In genomic region chr3:138803444-138804085, GRCm38 (mm10) we compare ENCODE assay signal across 10 mouse cellular contexts.
A peak's percentile ranks its signal among the peaks of the same experiment; 100 is the strongest.
DNase-seq lines count a peak whose midpoint lies in the region; ATAC-seq and TF ChIP-seq lines count a peak whose summit lies in the region.
"Had no signal": no experiment of that assay in that cellular context is flagged by ENCODE, and none has a peak within 500 bp of the region (broad histone marks: within the 10 kb centered on the region; RNA-seq: fewer than 3 reads in every experiment).

No protein-coding gene starts in this region.

- H3K36me3 ChIP-seq in forebrain, postnatal 0 days (ENCODE audit: insufficient read depth) = no peaks in the 10 kb centered on the region
- no peaks in the 10 kb centered on the region for H3K36me3 ChIP-seq in midbrain, embryonic 14.5 days (ENCODE audit: control insufficient read depth, insufficient read depth, low read length)
- H3K36me3 ChIP-seq in heart, embryonic 11.5 days (ENCODE audit: control insufficient read depth, insufficient read depth, low read length) = no peaks in the 10 kb centered on the region
- H3K36me3 ChIP-seq: limb, embryonic 15.5 days had no signal

- intact Hi-C loops in left cerebral cortex, postnatal 4 days (cut with DNase I) = no loop called here
- intact Hi-C loops in heart, postnatal 10 days (cut with DNase I) = no loop called here

- no peak overlapping the region for H3K4me3 ChIP-seq in forebrain, postnatal 0 days (ENCODE audit: low read depth, low read length)
- H3K4me3 ChIP-seq in midbrain, embryonic 14.5 days (replicated peaks; ENCODE audit: low read depth, low read length) = no peak overlapping the region
- H3K4me3 ChIP-seq in heart, embryonic 11.5 days (ENCODE audit: low read depth, low read length) = no peak overlapping the region
- H3K4me3 ChIP-seq: limb, embryonic 15.5 days had no signal

- WGBS in forebrain, postnatal 0 days = 41% methylated on average over 11 of the region's 11 CpGs
- 67% methylated on average over 11 of the region's 11 CpGs for WGBS in midbrain, embryonic 14.5 days
- 82% methylated on average over 11 of the region's 11 CpGs for WGBS in heart, embryonic 11.5 days (ENCODE audit: insufficient replicate concordance)

- DNase-seq in left cerebral cortex, postnatal 4 days = peak; percentile 56
- DNase-seq in left cerebral cortex, adult 18-20 months (ENCODE audit: low spot score in 2 of 2) = no peak
- DNase-seq in forebrain, postnatal 0 days = peak; percentile 58
- no peak for DNase-seq in midbrain, embryonic 14.5 days
- no peak for DNase-seq in cerebellum, postnatal 4 days (ENCODE audit: low spot score in 2 of 2)
- DNase-seq in heart, postnatal 10 days = no peak
- DNase-seq: liver, postnatal 0 days had no signal

- peak overlapping the region; percentile 79 for H3K27ac ChIP-seq in forebrain, postnatal 0 days (ENCODE audit: low read depth, low read length)
- 0 out of 2 replicates have a peak overlapping the region, but pooled peaks have one; percentile 37 for H3K27ac ChIP-seq in midbrain, embryonic 14.5 days (replicated peaks; ENCODE audit: low read depth, low read length)
- H3K27ac ChIP-seq in heart, embryonic 11.5 days (ENCODE audit: low read depth, low read length) = no peak overlapping the region
- H3K27ac ChIP-seq: limb, embryonic 15.5 days had no signal

- H3K4me2 ChIP-seq in forebrain, postnatal 0 days (ENCODE audit: low read depth) = no peak overlapping the region
- no peak overlapping the region for H3K4me2 ChIP-seq in midbrain, embryonic 14.5 days (ENCODE audit: low read length)
- H3K4me2 ChIP-seq in heart, embryonic 11.5 days = no peak overlapping the region
- H3K4me2 ChIP-seq: limb, embryonic 15.5 days had no signal

- H3K4me1 ChIP-seq in forebrain, postnatal 0 days (ENCODE audit: insufficient read depth) = peaks cover 45% of the 10 kb centered on the region
- peaks cover 46% of the 10 kb centered on the region for H3K4me1 ChIP-seq in midbrain, embryonic 14.5 days (ENCODE audit: control insufficient read depth, insufficient read depth, low read length)
- no peaks in the 10 kb centered on the region for H3K4me1 ChIP-seq in heart, embryonic 11.5 days (ENCODE audit: control insufficient read depth, insufficient read depth, low read length)

- H3K9ac ChIP-seq in forebrain, postnatal 0 days = 0 out of 2 replicates have a peak overlapping the region, but pooled peaks have one; percentile 1
- 0 out of 2 replicates have a peak overlapping the region, but pooled peaks have one; percentile 9 for H3K9ac ChIP-seq in midbrain, embryonic 14.5 days (replicated peaks; ENCODE audit: low read length)
- no peak overlapping the region for H3K9ac ChIP-seq in heart, embryonic 11.5 days (ENCODE audit: low read depth, low read length)
- H3K9ac ChIP-seq: limb, embryonic 15.5 days; liver, postnatal 0 days had no signal

- no peak for TF ChIP-seq CTCF in forebrain, postnatal 0 days (IDR thresholded peaks at IDR 0.05; ENCODE audit: low read depth)

- ATAC-seq in forebrain, postnatal 0 days = peak; percentile 40
- no peak for ATAC-seq in midbrain, embryonic 14.5 days (ENCODE audit: low FRiP score, low TSS enrichment)
- ATAC-seq in heart, embryonic 11.5 days (replicated peaks; ENCODE audit: insufficient number of reproducible peaks, low FRiP score, low TSS enrichment) = no peak
- ATAC-seq: inflammation-experienced regulatory T-cells, adult 6 months; liver, postnatal 0 days had no signal

- no peaks in the 10 kb centered on the region for H3K27me3 ChIP-seq in forebrain, postnatal 0 days (ENCODE audit: insufficient read depth, low read length)
- H3K27me3 ChIP-seq in midbrain, embryonic 14.5 days (ENCODE audit: control insufficient read depth, insufficient read depth, low read length) = no peaks in the 10 kb centered on the region
- H3K27me3 ChIP-seq in heart, embryonic 11.5 days (ENCODE audit: control insufficient read depth, insufficient read depth, low read length) = no peaks in the 10 kb centered on the region
- H3K27me3 ChIP-seq: limb, embryonic 15.5 days had no signal

- no peaks in the 10 kb centered on the region for H3K9me3 ChIP-seq in forebrain, postnatal 0 days (ENCODE audit: low read length)
- no peaks in the 10 kb centered on the region for H3K9me3 ChIP-seq in midbrain, embryonic 14.5 days (ENCODE audit: control insufficient read depth, low read length)
- H3K9me3 ChIP-seq in heart, embryonic 11.5 days (replicated peaks; ENCODE audit: control insufficient read depth, low read length) = no peaks in the 10 kb centered on the region
- H3K9me3 ChIP-seq: limb, embryonic 15.5 days had no signal

Comparison
In these comparisons a context has a peak if more than half of its experiments do, and no peak if none do; other contexts are left out.
1. DNase-seq: peak in left cerebral cortex, postnatal 4 days (single experiment) and forebrain, postnatal 0 days (single experiment); none in left cerebral cortex, adult 18-20 months (0 of 2), midbrain, embryonic 14.5 days (single experiment), cerebellum, postnatal 4 days (0 of 2) and heart, postnatal 10 days (0 of 2).